Mouse (Mus musculus) olfactory bulb, adult 2 months (tissue): ENCODE measurements around the gene Ptpn3. TPM values are rescaled to one million over a fixed set of nuclear protein-coding genes. Genes with fewer than 3 reads are reported as not detected.

ENCODE experiments used
- H3K27ac ChIP-seq: fragments of 200-500 bp; 2 replicates; pipeline ENCODE4 v1.5.1; 2012; ENCODE audit warnings: low read depth, low read length; ENCODE audit not compliant: insufficient read depth
- H3K4me1 ChIP-seq: fragments of 200-500 bp; 2 replicates; pipeline ENCODE4 v1.6.1; 2012; ENCODE audit warnings: low read length; ENCODE audit not compliant: control insufficient read depth, insufficient read depth
- H3K4me3 ChIP-seq: fragments of 200-500 bp; 2 replicates; pipeline ENCODE4 v1.5.1; 2012; ENCODE audit warnings: mild to moderate bottlenecking, low read depth, low read length, moderate library complexity; ENCODE audit not compliant: insufficient read depth
- CTCF ChIP-seq: fragments of 200-500 bp; IDR thresholded peaks from 2 replicates; pipeline ENCODE4 v1.5.1; 2012; ENCODE audit warnings: low read depth, mild to moderate bottlenecking, low read length, moderate library complexity; ENCODE audit not compliant: insufficient read depth
- POLR2A ChIP-seq: fragments of 200-500 bp; IDR thresholded peaks from 2 replicates; pipeline ENCODE4 v1.6.1; 2012; ENCODE audit warnings: mild to moderate bottlenecking, low read depth, low read length, moderate library complexity; ENCODE audit not compliant: insufficient read depth
- WGBS: fragments of 180-500 bp; shearing (Covaris S2); methylation state at CpG from one replicate; pipeline ENCODE4 v1.1.7; 2018; 5-methylcytosine and 5-hydroxymethylcytosine counted together
- polyA plus RNA-seq: library from polyadenylated mRNA; stranded (reverse); fragments of >200 nt; gene quantifications from 2 replicates; pipeline ENCODE4 v1.2.4, GENCODE M21; 2012; ENCODE audit warnings: low replicate concordance; ENCODE audit not compliant: missing spikeins, insufficient read depth, insufficient read length

The Ptpn3 gene
- polyA plus RNA-seq, 1 experiment, result not detected

- Histone ChIP-seq H3K27ac (no peak overlapping the region), H3K4me3 (0 out of 2 replicates have a peak overlapping the region, but pooled peaks have one; percentile 3), H3K4me1 (peaks cover 14% of the 10 kb centered on the region)
- TF ChIP-seq POLR2A (no peak), CTCF (peak; percentile 26; the same call in 1 of the 2 replicates)
- WGBS, result 18% methylated on average over 23 of the region's 23 CpGs
Measured at GRCm38 (mm10) chr4:57320606-57321327, 19.1 kb upstream of the Ptpn3 start.

- Histone ChIP-seq H3K4me1 (peaks cover 14% of the 10 kb centered on the region), H3K27ac (no peak overlapping the region), H3K4me3 (no peak overlapping the region)
- WGBS, result 30% methylated on average over 10 of the region's 10 CpGs
- TF ChIP-seq POLR2A (no peak), CTCF (no peak)
Measured at GRCm38 (mm10) chr4:57318525-57319212, 17.0 kb upstream of the Ptpn3 start.

GRCm38 (mm10) chr4:57312256-57313166, 10.9 kb upstream of the Ptpn3 start:
- TF ChIP-seq POLR2A (no peak), CTCF (no peak)
- Histone ChIP-seq H3K4me1 (peaks cover 12% of the 10 kb centered on the region), H3K4me3 (no peak overlapping the region), H3K27ac (no peak overlapping the region)
- WGBS, result 54% methylated on average over 8 of the region's 8 CpGs

- H3K4me3 ChIP-seq, result no peak overlapping the region
- H3K4me1 ChIP-seq, result peaks cover 12% of the 10 kb centered on the region
- WGBS, result 97% methylated on average over 4 of the region's 4 CpGs
- TF ChIP-seq CTCF (no peak), POLR2A (no peak)
- H3K27ac ChIP-seq, result no peak overlapping the region
Measured at GRCm38 (mm10) chr4:57311750-57312149, 10.1 kb upstream of the Ptpn3 start.

- no peak overlapping the region for H3K27ac ChIP-seq
- WGBS, result 62% methylated on average over 26 of the region's 26 CpGs
- no peak for TF ChIP-seq CTCF
- TF ChIP-seq POLR2A, result no peak
- H3K4me3 ChIP-seq, result no peak overlapping the region
- peaks cover 11% of the 10 kb centered on the region for H3K4me1 ChIP-seq
Measured at GRCm38 (mm10) chr4:57308214-57309000, 6.8 kb upstream of the Ptpn3 start.

GRCm38 (mm10) chr4:57307747-57308146, 6.1 kb upstream of the Ptpn3 start:
- TF ChIP-seq CTCF (no peak), POLR2A (no peak)
- no peak overlapping the region for H3K4me3 ChIP-seq
- WGBS, result 84% methylated on average over 4 of the region's 4 CpGs

GRCm38 (mm10) chr4:57306260-57306659, 4.6 kb upstream of the Ptpn3 start:
- TF ChIP-seq CTCF (no peak), POLR2A (no peak)
- Histone ChIP-seq H3K4me1 (peaks cover 8% of the 10 kb centered on the region), H3K27ac (peak overlapping the region; percentile 62; the same call in 1 of the 2 replicates), H3K4me3 (no peak overlapping the region)
- WGBS, result 57% methylated on average over 4 of the region's 4 CpGs

More at GRCm38 (mm10) chr4:57307747-57308146, 6.1 kb upstream of the Ptpn3 start:
- no peak overlapping the region for H3K27ac ChIP-seq
- H3K4me1 ChIP-seq, result peaks cover 8% of the 10 kb centered on the region

- H3K27ac ChIP-seq, result no peak overlapping the region
- H3K4me1 ChIP-seq, result peaks cover 10% of the 10 kb centered on the region
- WGBS, result 70% methylated on average over 7 of the region's 7 CpGs
- TF ChIP-seq POLR2A (no peak), CTCF (no peak)
- no peak overlapping the region for H3K4me3 ChIP-seq
Measured at GRCm38 (mm10) chr4:57305644-57306043, 4.0 kb upstream of the Ptpn3 start.
